Mouse (Mus musculus) myocyte (in vitro differentiated cells): ENCODE results near the gene Ssh2. TPM values are rescaled to one million over a fixed set of nuclear protein-coding genes. Genes with fewer than 3 reads are reported as not detected.

Experiments
- H3K27me3 ChIP-seq: one replicate; pipeline ENCODE4 v1.6.1; 2011; ENCODE audit not compliant: control insufficient read depth, insufficient read depth, insufficient read length
- H3K36me3 ChIP-seq: one replicate; pipeline ENCODE4 v1.6.1; 2011; ENCODE audit not compliant: control insufficient read depth, insufficient read depth
- H3K4me2 ChIP-seq: one replicate; pipeline ENCODE4 v1.6.1; 2011; ENCODE audit warnings: low read depth, control low read depth
- H3K4me3 ChIP-seq: one replicate; pipeline ENCODE4 v1.5.1; 2011; ENCODE audit warnings: mild to moderate bottlenecking, control low read depth, moderate library complexity
- H3K79me2 ChIP-seq: one replicate; pipeline ENCODE4 v1.6.1; 2011; ENCODE audit not compliant: control insufficient read depth, insufficient read depth
- H3ac ChIP-seq: one replicate; pipeline ENCODE4 v1.6.1; 2011; ENCODE audit not compliant: control insufficient read depth, insufficient read length
- CEBPB ChIP-seq: IDR thresholded peaks from 2 replicates; pipeline ENCODE4 v1.6.1; 2011; ENCODE audit warnings: mild to moderate bottlenecking, moderate library complexity; ENCODE audit not compliant: poor library complexity, insufficient read depth, severe bottlenecking
- E2F4 ChIP-seq: IDR thresholded peaks from one replicate; pipeline ENCODE4 v1.6.1; 2011; ENCODE audit warnings: mild to moderate bottlenecking, control low read depth, moderate library complexity; ENCODE audit not compliant: insufficient read depth
- MAX ChIP-seq: IDR thresholded peaks from one replicate; pipeline ENCODE4 v1.6.1; 2011; ENCODE audit warnings: low read depth, mild to moderate bottlenecking, control low read depth
- MYOD1 ChIP-seq, 3 experiments: IDR thresholded peaks; one replicate each; pipeline ENCODE4 v1.6.1; 2011; ENCODE audit warnings: control low read depth in 2 of 3, low read depth in 2 of 3, mild to moderate bottlenecking in 2 of 3, moderate library complexity in 1 of 3; ENCODE audit not compliant: insufficient read length in 2 of 3, control insufficient read depth in 1 of 3
- MYOG ChIP-seq, 3 experiments: IDR thresholded peaks; one replicate each; pipeline ENCODE4 v1.6.1; 2011; ENCODE audit warnings: control low read depth in 2 of 3, low read depth in 2 of 3, mild to moderate bottlenecking in 2 of 3; ENCODE audit not compliant: insufficient read length in 2 of 3, control insufficient read depth in 1 of 3, insufficient read depth in 1 of 3
- POLR2A ChIP-seq: IDR thresholded peaks from one replicate; pipeline ENCODE4 v1.6.1; 2011; ENCODE audit warnings: low read depth, mild to moderate bottlenecking, control low read depth, moderate library complexity; ENCODE audit not compliant: insufficient read length
- POLR2AphosphoS2 ChIP-seq: IDR thresholded peaks from one replicate; pipeline ENCODE4 v1.6.1; 2011; ENCODE audit warnings: low read depth, control low read depth; ENCODE audit not compliant: insufficient read length
- REST ChIP-seq: IDR thresholded peaks from one replicate; pipeline ENCODE4 v1.6.1; 2011; ENCODE audit warnings: mild to moderate bottlenecking, control low read depth, moderate library complexity; ENCODE audit not compliant: insufficient read depth, insufficient read length
- SRF ChIP-seq: IDR thresholded peaks from one replicate; pipeline ENCODE4 v1.6.1; 2011; ENCODE audit warnings: low read depth; ENCODE audit not compliant: control insufficient read depth, insufficient read length
- TCF12 ChIP-seq: IDR thresholded peaks from one replicate; pipeline ENCODE4 v1.6.1; 2011; ENCODE audit warnings: mild to moderate bottlenecking, control low read depth; ENCODE audit not compliant: poor library complexity, insufficient read depth, severe bottlenecking
- TCF3 ChIP-seq: IDR thresholded peaks from one replicate; pipeline ENCODE4 v1.6.1; 2011; ENCODE audit warnings: low read depth, control low read depth; ENCODE audit not compliant: insufficient read length
- USF1 ChIP-seq: IDR thresholded peaks from one replicate; pipeline ENCODE4 v1.6.1; 2011; ENCODE audit warnings: low read depth, mild to moderate bottlenecking, control low read depth, moderate library complexity
- polyA plus RNA-seq: library from polyadenylated mRNA; unstranded; fragments of >200 nt; fragmentation: generic; extraction: Trizol; gene quantifications from one replicate; pipeline ENCODE4 v1.2.1, GENCODE M21; 2012; ENCODE audit warnings: missing spikeins

Ssh2 gene
- polyA plus RNA-seq, 1 experiment = 4.8 TPM

- no peaks in the 10 kb centered on the region for H3K36me3 ChIP-seq
- no peak overlapping the region for H3K4me3 ChIP-seq
- no peak for TF ChIP-seq E2F4
- TF ChIP-seq REST = no peak
- no peak for TF ChIP-seq USF1
- TF ChIP-seq MYOG (IDR thresholded peaks at IDR 0.05; ENCODE audit: control insufficient read depth in 1 of 3, insufficient read depth in 1 of 3, insufficient read length in 2 of 3, low read depth in 2 of 3) = no peak
- TF ChIP-seq SRF = no peak
- TF ChIP-seq CEBPB = no peak
- TF ChIP-seq POLR2A = no peak
- TF ChIP-seq MAX = no peak
- no peak for TF ChIP-seq POLR2AphosphoS2
- H3K27me3 ChIP-seq = no peaks in the 10 kb centered on the region
- no peak overlapping the region for H3ac ChIP-seq
- H3K79me2 ChIP-seq = no peaks in the 10 kb centered on the region
- H3K4me2 ChIP-seq = no peak overlapping the region
Measured at GRCm38 (mm10) chr11:77196181-77197143, 19.6 kb upstream of the Ssh2 start.

- TF ChIP-seq USF1 (no peak), CEBPB (no peak), TCF12 (no peak), POLR2AphosphoS2 (no peak), REST (no peak), MYOG (IDR thresholded peaks at IDR 0.05; ENCODE audit: control insufficient read depth in 1 of 3, insufficient read depth in 1 of 3, insufficient read length in 2 of 3, low read depth in 2 of 3) (no peak), MYOD1 (IDR thresholded peaks at IDR 0.05; ENCODE audit: control insufficient read depth in 1 of 3, insufficient read length in 2 of 3, low read depth in 2 of 3) (no peak), SRF (no peak), E2F4 (no peak), POLR2A (no peak), MAX (no peak)
- Histone ChIP-seq H3ac (no peak overlapping the region), H3K27me3 (no peaks in the 10 kb centered on the region), H3K79me2 (no peaks in the 10 kb centered on the region), H3K4me2 (no peak overlapping the region), H3K4me3 (no peak overlapping the region), H3K36me3 (no peaks in the 10 kb centered on the region)
Measured at GRCm38 (mm10) chr11:77199636-77200035, 16.5 kb upstream of the Ssh2 start.

GRCm38 (mm10) chr11:77200703-77201102 lies 15.4 kb upstream of the Ssh2 start:
- H3K79me2 ChIP-seq = no peaks in the 10 kb centered on the region
- H3ac ChIP-seq = no peak overlapping the region
- no peak overlapping the region for H3K4me2 ChIP-seq
- no peak for TF ChIP-seq E2F4
- TF ChIP-seq MYOG (IDR thresholded peaks at IDR 0.05; ENCODE audit: control insufficient read depth in 1 of 3, insufficient read depth in 1 of 3, insufficient read length in 2 of 3, low read depth in 2 of 3) = peak in 2 of 3 experiments; percentile 10 to 12
- TF ChIP-seq MYOD1 (IDR thresholded peaks at IDR 0.05; ENCODE audit: control insufficient read depth in 1 of 3, insufficient read length in 2 of 3, low read depth in 2 of 3) = peak in 1 of 3 experiments; percentile 40
- TF ChIP-seq USF1 = no peak
- no peaks in the 10 kb centered on the region for H3K27me3 ChIP-seq
- no peaks in the 10 kb centered on the region for H3K36me3 ChIP-seq
- no peak overlapping the region for H3K4me3 ChIP-seq

GRCm38 (mm10) chr11:77214142-77214692 lies 1.9 kb upstream of the Ssh2 start:
- H3K36me3 ChIP-seq = no peaks in the 10 kb centered on the region
- no peak overlapping the region for H3K4me2 ChIP-seq
- H3K27me3 ChIP-seq = no peaks in the 10 kb centered on the region
- TF ChIP-seq SRF (no peak), CEBPB (no peak), MAX (no peak), POLR2AphosphoS2 (no peak), REST (no peak), USF1 (no peak), E2F4 (no peak), TCF3 (no peak), POLR2A (no peak), MYOD1 (IDR thresholded peaks at IDR 0.05; ENCODE audit: control insufficient read depth in 1 of 3, insufficient read length in 2 of 3, low read depth in 2 of 3) (no peak), TCF12 (no peak), MYOG (IDR thresholded peaks at IDR 0.05; ENCODE audit: control insufficient read depth in 1 of 3, insufficient read depth in 1 of 3, insufficient read length in 2 of 3, low read depth in 2 of 3) (no peak)
- H3K4me3 ChIP-seq = no peak overlapping the region
- H3K79me2 ChIP-seq = peaks cover 27% of the 10 kb centered on the region
- no peak overlapping the region for H3ac ChIP-seq

GRCm38 (mm10) chr11:77214755-77215154 lies 1.3 kb upstream of the Ssh2 start:
- no peaks in the 10 kb centered on the region for H3K27me3 ChIP-seq
- no peak overlapping the region for H3K4me3 ChIP-seq
- H3K4me2 ChIP-seq = peak overlapping the region; percentile 94
- no peak for TF ChIP-seq USF1
- TF ChIP-seq MYOD1 (IDR thresholded peaks at IDR 0.05; ENCODE audit: control insufficient read depth in 1 of 3, insufficient read length in 2 of 3, low read depth in 2 of 3) = no peak
- no peak for TF ChIP-seq CEBPB
- no peak for TF ChIP-seq MAX
- no peak for TF ChIP-seq TCF3
- TF ChIP-seq SRF = no peak
- TF ChIP-seq POLR2AphosphoS2 = no peak
- TF ChIP-seq POLR2A = no peak
- TF ChIP-seq TCF12 = no peak
- no peak for TF ChIP-seq REST
- H3ac ChIP-seq = no peak overlapping the region
- H3K79me2 ChIP-seq = peaks cover 32% of the 10 kb centered on the region
- no peaks in the 10 kb centered on the region for H3K36me3 ChIP-seq
